Mouse (Mus musculus): ENCODE data around the gene Gm9922. TPM values are rescaled to one million over a fixed set of nuclear protein-coding genes. Genes with fewer than 3 reads are reported as not detected.

The Gm9922 gene
- polyA plus RNA-seq (2014; fragmentation: Nextera tagmentation; extraction: Ambion mirVana), result not detected in 2 replicates

GRCm38 (mm10) chr14:101729237-101729971 lies at the start of gene Gm9922, which contains the start of gene Lmo7:
Gm9922 (minus strand) TSS chr14:101729814.
Lmo7 (plus strand) TSS chr14:101729957.
- under 1% methylated on average over 44 of the region's 51 CpGs for WGBS

GRCm38 (mm10) chr14:101778426-101778825 lies 48.8 kb upstream of the Gm9922 start:
- H3K4me2 ChIP-seq (replicated peaks), result no peak overlapping the region
- WGBS, result 95% methylated on average over 3 of the region's 3 CpGs
- H3K9me3 ChIP-seq (ENCODE audit: control insufficient read depth, low read length), result no peaks in the 10 kb centered on the region
- no peak for DNase-seq (ENCODE audit: low spot score)
- no peak overlapping the region for H3K27ac ChIP-seq
- no peak overlapping the region for H3K9ac ChIP-seq
- H3K4me3 ChIP-seq (replicated peaks; ENCODE audit: low read length), result no peak overlapping the region
- H3K27me3 ChIP-seq (ENCODE audit: control insufficient read depth, insufficient read depth, low read length), result no peaks in the 10 kb centered on the region
- H3K4me1 ChIP-seq (replicated peaks; ENCODE audit: control insufficient read depth, insufficient read depth, low read length), result no peaks in the 10 kb centered on the region
- H3K36me3 ChIP-seq (replicated peaks; ENCODE audit: control insufficient read depth, insufficient read depth), result no peaks in the 10 kb centered on the region
- ATAC-seq (ENCODE audit: low FRiP score), result no peak

More at GRCm38 (mm10) chr14:101729237-101729971, at the start of gene Gm9922, which contains the start of gene Lmo7:
- DNase-seq (ENCODE audit: low spot score) (peak; percentile 44), ATAC-seq (ENCODE audit: low FRiP score) (peak; percentile 68)
- peaks cover 10% of the 10 kb centered on the region for H3K4me1 ChIP-seq (replicated peaks; ENCODE audit: control insufficient read depth, insufficient read depth, low read length)
- H3K27me3 ChIP-seq (ENCODE audit: control insufficient read depth, insufficient read depth, low read length), result peaks cover 41% of the 10 kb centered on the region
- H3K4me3 ChIP-seq (replicated peaks; ENCODE audit: low read length), result peak within 1 kb of the TSS; percentile 57
- no peaks in the 10 kb centered on the region for H3K9me3 ChIP-seq (ENCODE audit: control insufficient read depth, low read length)
- peak within 1 kb of the TSS; percentile 65 for H3K9ac ChIP-seq
- no peak within 1 kb of the TSS for H3K27ac ChIP-seq
- no peaks in the 10 kb centered on the region for H3K36me3 ChIP-seq (replicated peaks; ENCODE audit: control insufficient read depth, insufficient read depth)
- peak within 1 kb of the TSS; percentile 99 for H3K4me2 ChIP-seq (replicated peaks)

GRCm38 (mm10) chr14:101777129-101777493 lies 47.5 kb upstream of the Gm9922 start:
- H3K9ac ChIP-seq, result no peak overlapping the region
- no peaks in the 10 kb centered on the region for H3K4me1 ChIP-seq (replicated peaks; ENCODE audit: control insufficient read depth, insufficient read depth, low read length)
- no peak for DNase-seq (ENCODE audit: low spot score)
- no peaks in the 10 kb centered on the region for H3K27me3 ChIP-seq (ENCODE audit: control insufficient read depth, insufficient read depth, low read length)
- no peak overlapping the region for H3K4me3 ChIP-seq (replicated peaks; ENCODE audit: low read length)
- no peak overlapping the region for H3K4me2 ChIP-seq (replicated peaks)
- no peak for ATAC-seq (ENCODE audit: low FRiP score)
- no peaks in the 10 kb centered on the region for H3K9me3 ChIP-seq (ENCODE audit: control insufficient read depth, low read length)
- H3K36me3 ChIP-seq (replicated peaks; ENCODE audit: control insufficient read depth, insufficient read depth), result no peaks in the 10 kb centered on the region
- 35% methylated on average over 3 of the region's 3 CpGs for WGBS
- H3K27ac ChIP-seq, result no peak overlapping the region

DNA sequence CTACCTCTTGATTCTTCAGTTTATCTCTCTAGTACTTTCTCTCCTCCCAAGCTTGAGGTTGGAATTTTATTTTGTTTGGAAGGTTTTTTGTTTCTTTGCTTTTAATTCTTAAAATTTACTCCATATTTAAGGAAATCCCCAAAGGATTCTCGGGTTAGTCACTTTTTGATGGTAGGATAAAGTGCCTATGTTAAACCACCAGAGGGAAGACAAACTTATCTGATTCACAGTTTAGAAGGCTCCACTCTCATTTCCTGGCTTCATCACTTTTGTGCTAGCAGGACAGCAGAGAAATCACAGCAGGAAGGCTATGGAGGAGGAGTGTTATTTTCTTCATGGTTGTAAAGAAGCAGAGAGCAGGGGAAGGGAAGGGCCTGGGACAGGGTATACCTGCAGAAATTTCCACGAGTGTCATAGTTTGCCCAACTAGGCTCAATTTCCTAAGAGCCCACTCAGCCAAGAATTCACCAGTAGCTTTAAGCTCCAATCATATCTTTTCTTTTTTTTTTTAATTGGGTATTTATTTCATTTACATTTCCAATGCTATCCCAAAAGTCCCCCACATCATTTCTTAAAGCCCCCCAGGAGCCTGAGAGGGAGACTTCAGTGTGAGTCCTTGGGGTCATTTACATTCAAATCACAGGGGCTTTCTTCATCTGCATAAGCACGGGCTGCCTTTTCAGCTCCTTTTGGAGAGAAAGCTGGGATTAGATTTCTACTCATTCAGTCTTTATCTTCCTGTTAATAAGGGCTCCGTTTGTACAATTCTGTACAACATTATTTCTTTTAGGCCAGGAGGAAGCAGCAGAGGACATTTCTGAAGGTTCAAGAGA lies 46.9 kb upstream of the Gm9922 start:
- no peaks in the 10 kb centered on the region for H3K36me3 ChIP-seq (replicated peaks; ENCODE audit: control insufficient read depth, insufficient read depth)
- no peak overlapping the region for H3K4me2 ChIP-seq (replicated peaks)
- no peak overlapping the region for H3K4me3 ChIP-seq (replicated peaks; ENCODE audit: low read length)
- ATAC-seq (ENCODE audit: low FRiP score) (no peak), DNase-seq (ENCODE audit: low spot score) (no peak)
- WGBS, result 13% methylated on average over 4 of the region's 4 CpGs
- H3K9ac ChIP-seq, result no peak overlapping the region
- H3K4me1 ChIP-seq (replicated peaks; ENCODE audit: control insufficient read depth, insufficient read depth, low read length), result no peaks in the 10 kb centered on the region
- H3K27ac ChIP-seq, result no peak overlapping the region
- H3K9me3 ChIP-seq (ENCODE audit: control insufficient read depth, low read length), result no peaks in the 10 kb centered on the region
- no peaks in the 10 kb centered on the region for H3K27me3 ChIP-seq (ENCODE audit: control insufficient read depth, insufficient read depth, low read length)

DNA sequence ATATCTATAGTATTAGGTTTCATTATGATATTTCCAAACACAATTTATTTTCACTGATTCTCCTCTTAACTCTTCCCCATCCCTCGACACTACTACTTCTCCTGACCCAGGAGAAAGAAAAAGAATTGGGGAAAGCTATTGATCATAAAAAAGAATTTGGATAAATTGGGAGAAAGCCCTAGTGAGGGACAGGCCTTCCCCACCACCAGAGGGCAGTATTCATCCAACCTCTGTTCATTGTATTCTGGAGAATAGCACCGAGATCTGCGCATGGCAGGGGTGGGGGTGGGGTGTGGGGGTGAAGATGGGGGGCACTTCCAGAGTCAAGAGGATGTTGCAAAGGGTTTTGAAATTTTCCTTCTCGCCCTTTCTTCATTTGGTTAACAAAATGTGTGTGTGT lies 45.0 kb upstream of the Gm9922 start:
- ATAC-seq (ENCODE audit: low FRiP score) (no peak), DNase-seq (ENCODE audit: low spot score) (no peak)
- H3K4me1 ChIP-seq (replicated peaks; ENCODE audit: control insufficient read depth, insufficient read depth, low read length), result no peaks in the 10 kb centered on the region
- H3K4me2 ChIP-seq (replicated peaks), result no peak overlapping the region
- no peak overlapping the region for H3K9ac ChIP-seq
- 55% methylated on average over 4 of the region's 4 CpGs for WGBS
- no peak overlapping the region for H3K4me3 ChIP-seq (replicated peaks; ENCODE audit: low read length)
- H3K9me3 ChIP-seq (ENCODE audit: control insufficient read depth, low read length), result no peaks in the 10 kb centered on the region
- H3K36me3 ChIP-seq (replicated peaks; ENCODE audit: control insufficient read depth, insufficient read depth), result no peaks in the 10 kb centered on the region
- no peaks in the 10 kb centered on the region for H3K27me3 ChIP-seq (ENCODE audit: control insufficient read depth, insufficient read depth, low read length)
- H3K27ac ChIP-seq, result no peak overlapping the region

DNA sequence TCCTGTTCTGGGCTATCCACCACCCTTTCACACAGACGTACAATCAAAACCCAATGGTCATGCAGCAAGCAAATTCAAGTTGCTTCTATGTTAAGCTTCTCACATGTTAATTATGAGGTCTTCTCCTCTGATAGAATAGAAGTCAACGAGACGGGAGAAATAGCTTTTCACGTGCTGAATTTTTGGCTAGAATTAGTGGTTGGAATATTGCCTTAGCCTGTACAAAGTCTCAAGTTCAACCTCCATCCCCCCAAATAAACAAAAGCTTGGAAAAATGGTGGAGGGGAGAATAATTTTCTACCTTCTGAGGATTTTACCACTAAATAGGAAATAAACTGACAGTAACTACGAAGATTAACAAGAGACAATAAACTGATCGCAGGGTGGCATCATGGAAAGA lies 42.1 kb upstream of the Gm9922 start:
- no peak overlapping the region for H3K4me2 ChIP-seq (replicated peaks)
- no peak overlapping the region for H3K9ac ChIP-seq
- H3K4me1 ChIP-seq (replicated peaks; ENCODE audit: control insufficient read depth, insufficient read depth, low read length), result no peaks in the 10 kb centered on the region
- H3K36me3 ChIP-seq (replicated peaks; ENCODE audit: control insufficient read depth, insufficient read depth), result no peaks in the 10 kb centered on the region
- no peak overlapping the region for H3K27ac ChIP-seq
- H3K9me3 ChIP-seq (ENCODE audit: control insufficient read depth, low read length), result no peaks in the 10 kb centered on the region
- WGBS, result 93% methylated on average over 6 of the region's 6 CpGs
- ATAC-seq (ENCODE audit: low FRiP score) (no peak), DNase-seq (ENCODE audit: low spot score) (no peak)
- H3K27me3 ChIP-seq (ENCODE audit: control insufficient read depth, insufficient read depth, low read length), result no peaks in the 10 kb centered on the region
- H3K4me3 ChIP-seq (replicated peaks; ENCODE audit: low read length), result no peak overlapping the region

DNA sequence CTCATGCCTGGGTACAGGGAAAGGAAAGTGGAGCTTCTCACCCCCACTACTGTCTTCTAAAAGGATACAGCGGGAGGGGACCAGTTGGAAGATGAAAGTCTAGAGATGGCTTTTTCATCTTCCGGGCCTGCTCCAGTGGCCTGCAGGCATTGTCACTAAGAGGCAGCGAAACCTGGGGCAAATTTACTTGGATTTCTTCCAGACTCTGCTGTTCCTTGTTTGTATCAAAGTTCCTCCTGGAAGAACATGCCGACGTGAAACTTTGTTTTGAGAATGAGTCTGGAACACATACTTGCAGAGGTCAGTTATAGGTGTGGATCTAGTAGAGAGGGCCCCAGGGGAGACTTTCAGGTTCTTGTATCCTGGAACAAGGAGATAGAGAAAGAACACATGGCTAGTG lies 41.7 kb upstream of the Gm9922 start:
- 87% methylated on average over 5 of the region's 5 CpGs for WGBS
- Histone ChIP-seq H3K9me3 (ENCODE audit: control insufficient read depth, low read length) (no peaks in the 10 kb centered on the region), H3K27me3 (ENCODE audit: control insufficient read depth, insufficient read depth, low read length) (no peaks in the 10 kb centered on the region), H3K4me1 (replicated peaks; ENCODE audit: control insufficient read depth, insufficient read depth, low read length) (no peaks in the 10 kb centered on the region), H3K4me2 (replicated peaks) (no peak overlapping the region), H3K27ac (no peak overlapping the region), H3K4me3 (replicated peaks; ENCODE audit: low read length) (no peak overlapping the region), H3K9ac (no peak overlapping the region), H3K36me3 (replicated peaks; ENCODE audit: control insufficient read depth, insufficient read depth) (no peaks in the 10 kb centered on the region)
- DNase-seq (ENCODE audit: low spot score), result no peak
- ATAC-seq (ENCODE audit: low FRiP score), result no peak

DNA sequence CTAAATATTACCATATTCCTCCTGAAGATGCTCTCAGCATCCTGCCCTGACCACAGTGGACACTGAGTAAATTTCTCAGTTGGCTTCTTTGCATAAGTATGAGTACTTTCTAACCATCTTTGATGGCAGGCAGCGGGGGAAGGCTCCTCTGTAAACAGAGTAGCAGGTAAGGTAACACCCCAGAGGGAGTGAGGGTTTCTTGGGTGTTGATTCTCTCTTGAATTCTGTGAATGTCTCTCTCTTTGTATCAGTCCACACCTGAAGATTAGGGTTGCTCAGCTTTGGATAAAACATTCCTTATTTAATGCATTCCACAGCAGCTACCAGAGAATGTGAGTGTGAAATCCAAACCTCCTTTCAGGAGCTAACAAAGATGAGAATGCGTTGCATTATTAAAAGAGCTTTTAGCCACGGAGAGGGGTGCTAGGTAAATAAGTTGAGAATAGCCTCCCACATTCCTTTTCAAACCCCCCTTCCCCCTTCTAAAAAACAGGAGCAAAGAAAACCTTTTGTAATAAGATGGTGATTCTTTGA lies 34.2 kb upstream of the Gm9922 start:
- Histone ChIP-seq H3K4me1 (replicated peaks; ENCODE audit: control insufficient read depth, insufficient read depth, low read length) (no peaks in the 10 kb centered on the region), H3K27me3 (ENCODE audit: control insufficient read depth, insufficient read depth, low read length) (no peaks in the 10 kb centered on the region), H3K9ac (no peak overlapping the region), H3K36me3 (replicated peaks; ENCODE audit: control insufficient read depth, insufficient read depth) (no peaks in the 10 kb centered on the region), H3K4me3 (replicated peaks; ENCODE audit: low read length) (no peak overlapping the region), H3K4me2 (replicated peaks) (no peak overlapping the region), H3K9me3 (ENCODE audit: control insufficient read depth, low read length) (no peaks in the 10 kb centered on the region), H3K27ac (no peak overlapping the region)
- WGBS, result 31% methylated on average over 3 of the region's 3 CpGs
- DNase-seq (ENCODE audit: low spot score) (no peak), ATAC-seq (ENCODE audit: low FRiP score) (no peak)

GRCm38 (mm10) chr14:101762267-101762666 lies 32.7 kb upstream of the Gm9922 start:
- no peaks in the 10 kb centered on the region for H3K4me1 ChIP-seq (replicated peaks; ENCODE audit: control insufficient read depth, insufficient read depth, low read length)
- H3K27me3 ChIP-seq (ENCODE audit: control insufficient read depth, insufficient read depth, low read length), result no peaks in the 10 kb centered on the region
- H3K9ac ChIP-seq, result no peak overlapping the region
- 47% methylated on average over 1 of the region's 1 CpGs for WGBS
- DNase-seq (ENCODE audit: low spot score) (no peak), ATAC-seq (ENCODE audit: low FRiP score) (no peak)
- H3K27ac ChIP-seq, result no peak overlapping the region
- H3K9me3 ChIP-seq (ENCODE audit: control insufficient read depth, low read length), result no peaks in the 10 kb centered on the region
- no peak overlapping the region for H3K4me2 ChIP-seq (replicated peaks)
- no peak overlapping the region for H3K4me3 ChIP-seq (replicated peaks; ENCODE audit: low read length)
- no peaks in the 10 kb centered on the region for H3K36me3 ChIP-seq (replicated peaks; ENCODE audit: control insufficient read depth, insufficient read depth)

All from hindbrain, embryonic 14.5 days (tissue).